Mouse (Mus musculus) adrenal gland, postnatal 36 days (tissue): ENCODE measurements around the gene Tspan7. TPM values are rescaled to one million over a fixed set of nuclear protein-coding genes. Genes with fewer than 3 reads are reported as not detected.

Experiments
- DNase-seq, 2 experiments: peaks; one replicate each; pipeline ENCODE4 v3.0.0; 2021; ENCODE audit warnings: mixed read lengths in 1 of 2
- long read RNA-seq, 2 experiments: library from polyadenylated mRNA; stranded (forward); transcript quantifications; one replicate each; pipeline ENCODE4 v2.0.0; 2021; ENCODE audit warnings: borderline sequencing depth in 2 of 2
- total RNA-seq, 2 experiments: library from RNA; stranded (reverse); gene quantifications; 2 replicates each; pipeline ENCODE4 v1.2.3; 2021

Tspan7 gene
- total RNA-seq: 10 to 100 TPM; 60.5 to 62.4 TPM
- long read RNA-seq, experiment 1, transcript Tspan7-201 (8 exons, 1,733 nt): major isoform, 46 of 62 reads
- long read RNA-seq, experiment 1, partial matches to known transcripts: 15 of 62 reads
- long read RNA-seq, experiment 1, other reads (novel, unspliced or antisense): 1 of 62 reads
- long read RNA-seq, experiment 2, transcript Tspan7-201 (8 exons, 1,733 nt): major isoform, 12 of 17 reads
- long read RNA-seq, experiment 2, partial matches to known transcripts: 5 of 17 reads
- long read RNA-seq, experiment 2, other reads (novel, unspliced or antisense): 0 of 17 reads

- DNase-seq: peak; percentile 64 to 75
These were observed at the start of gene Tspan7 for GRCm38 (mm10) chrX:10484872-10485569. Tspan7 (plus strand) TSS chrX:10485158.

GRCm38 (mm10) chrX:10449323-10449980, 35.5 kb upstream of the Tspan7 start:
- no peak for DNase-seq

- no peak for DNase-seq
These were observed 34.6 kb upstream of the Tspan7 start for GRCm38 (mm10) chrX:10450143-10451060.

- no peak for DNase-seq
These were observed 31.2 kb upstream of the Tspan7 start for GRCm38 (mm10) chrX:10453798-10454197.

GRCm38 (mm10) chrX:10457256-10457655, 27.7 kb upstream of the Tspan7 start:
- DNase-seq: no peak

- DNase-seq: no peak
These were observed 7.9 kb upstream of the Tspan7 start for GRCm38 (mm10) chrX:10477088-10477487.

GRCm38 (mm10) chrX:10479031-10479886, 5.7 kb upstream of the Tspan7 start:
- no peak for DNase-seq

- no peak for DNase-seq
These were observed 5.0 kb upstream of the Tspan7 start for GRCm38 (mm10) chrX:10479943-10480342.

GRCm38 (mm10) chrX:10485664-10486211, 780 bp downstream of the Tspan7 start:
- peak; percentile 33 to 36 for DNase-seq

GRCm38 (mm10) chrX:10498580-10498979, 13.6 kb downstream of the Tspan7 start:
- DNase-seq: no peak

GRCm38 (mm10) chrX:10502616-10503015, 17.7 kb downstream of the Tspan7 start:
- no peak for DNase-seq

GRCm38 (mm10) chrX:10514417-10514816, 29.5 kb downstream of the Tspan7 start:
- DNase-seq: no peak

GRCm38 (mm10) chrX:10514971-10515370, 30.0 kb downstream of the Tspan7 start:
- DNase-seq: no peak

GRCm38 (mm10) chrX:10516448-10516847, 31.5 kb downstream of the Tspan7 start:
- no peak for DNase-seq

- no peak for DNase-seq
These were observed 32.0 kb downstream of the Tspan7 start for GRCm38 (mm10) chrX:10516925-10517324.

GRCm38 (mm10) chrX:10517756-10518155, 32.8 kb downstream of the Tspan7 start:
- DNase-seq: no peak

- no peak for DNase-seq
These were observed 33.6 kb downstream of the Tspan7 start for GRCm38 (mm10) chrX:10518510-10518909.

- no peak for DNase-seq
These were observed 50.5 kb downstream of the Tspan7 start for GRCm38 (mm10) chrX:10535450-10535849.

GRCm38 (mm10) chrX:10539009-10539408, 54.1 kb downstream of the Tspan7 start:
- no peak for DNase-seq

GRCm38 (mm10) chrX:10539482-10540166, 54.7 kb downstream of the Tspan7 start:
- no peak for DNase-seq
